Mouse (Mus musculus) right cerebral cortex, postnatal 10 days (tissue): ENCODE data around the gene Gm3149.
"Not testable (repeated sequence)": the region's sequence is repeated elsewhere in the genome, so short reads cannot be mapped to it uniquely, and the experiment has no call there.

ENCODE experiments used
- DNase-seq, 2 experiments: peaks; one replicate each; pipeline ENCODE4 v3.0.0; 2021; ENCODE audit warnings: low spot score in 2 of 2

The Gm3149 gene

DNA sequence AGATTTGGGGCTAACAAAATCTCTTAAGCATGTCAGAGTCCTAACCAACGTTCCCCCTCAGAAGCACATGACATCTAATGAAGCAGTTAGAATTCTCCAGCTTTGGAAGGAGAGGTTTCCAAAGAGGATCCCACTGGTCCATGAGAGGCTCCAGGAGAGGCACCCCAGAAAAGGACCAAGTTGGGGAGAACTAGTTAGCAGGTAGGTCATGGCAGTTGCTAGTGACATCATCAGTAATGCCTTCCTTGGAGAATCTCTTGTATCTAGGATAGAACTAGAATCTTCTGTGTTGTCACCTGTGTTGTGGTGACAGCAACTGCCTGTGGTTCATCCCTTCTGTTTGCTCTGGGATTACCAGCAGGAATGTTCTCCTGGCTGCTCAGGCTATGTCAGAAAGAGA is at the start of gene Gm3149:
TSS of gene Gm3149 (plus strand) at position 301 of the 400 bp plus-strand sequence.
- not testable (repeated sequence) for DNase-seq

DNA sequence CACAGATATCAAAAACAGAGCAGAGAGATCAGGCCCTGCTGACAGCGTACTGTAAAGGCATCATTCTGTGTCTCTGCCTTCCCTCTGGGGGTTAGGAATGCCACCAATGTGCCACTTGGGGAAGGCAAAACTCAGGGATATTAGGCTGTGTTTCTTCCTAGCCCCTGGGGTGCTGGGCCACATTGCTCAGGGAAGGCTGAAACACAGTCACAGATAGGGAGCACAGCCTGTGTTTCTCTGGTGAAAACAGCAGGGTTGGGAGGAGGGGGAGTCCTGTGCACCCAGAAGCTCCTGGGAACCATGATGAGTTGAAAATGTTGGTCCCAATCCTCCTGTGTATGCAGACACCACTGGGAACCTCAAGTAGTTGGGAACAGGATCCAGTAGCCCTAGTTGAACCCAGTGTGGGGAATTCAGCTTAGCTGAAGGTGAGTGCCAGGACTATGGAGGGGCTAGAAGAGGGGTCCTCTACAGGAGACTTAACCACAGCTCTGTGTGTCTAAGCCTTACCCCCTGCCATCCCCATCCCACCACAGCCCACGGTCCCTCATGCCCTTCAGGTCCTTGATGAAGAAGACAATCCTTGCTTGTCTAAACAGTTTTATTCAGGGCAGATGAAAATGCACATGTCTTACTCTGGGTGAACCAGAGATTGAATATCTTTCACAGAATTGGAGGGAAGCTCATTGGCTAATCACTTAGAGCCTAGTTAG is 47.7 kb upstream of the Gm3149 start:
- peak in 1 of 2 experiments; percentile 18 for DNase-seq

- DNase-seq: peak in 1 of 2 experiments; percentile 25
Measured at GRCm38 (mm10) chr14:4279828-4280227, 37.3 kb upstream of the Gm3149 start.

- DNase-seq: peak in 1 of 2 experiments; percentile 14
Measured at GRCm38 (mm10) chr14:4334476-4335080, 17.5 kb downstream of the Gm3149 start, which contains the start of gene 2610042L04Rik. TSS of gene 2610042L04Rik (plus strand) at chr14:4334763.

GRCm38 (mm10) chr14:4335506-4335905 is 18.4 kb downstream of the Gm3149 start:
- peak in 1 of 2 experiments; percentile 20 for DNase-seq

DNA sequence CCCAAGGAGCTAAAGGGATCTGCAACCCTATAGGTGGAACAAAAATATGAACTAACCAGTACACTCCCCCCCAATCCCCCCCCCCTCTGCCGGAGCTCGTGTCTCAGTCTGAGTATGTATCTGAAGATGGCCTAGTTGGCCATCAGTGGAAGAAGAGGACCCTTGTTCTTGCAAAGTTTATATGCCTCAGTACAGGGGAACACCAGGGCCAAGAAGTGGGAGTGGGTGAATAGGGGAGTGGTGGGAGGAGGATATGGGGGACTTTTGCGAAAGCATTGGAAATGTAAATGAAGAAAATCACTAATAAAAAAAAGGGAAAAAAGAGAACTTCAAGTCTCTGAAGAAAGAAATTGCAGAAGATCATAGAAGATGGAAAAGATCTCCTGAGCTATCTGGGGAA is 51.9 kb downstream of the Gm3149 start:
- not testable (repeated sequence) for DNase-seq

DNA sequence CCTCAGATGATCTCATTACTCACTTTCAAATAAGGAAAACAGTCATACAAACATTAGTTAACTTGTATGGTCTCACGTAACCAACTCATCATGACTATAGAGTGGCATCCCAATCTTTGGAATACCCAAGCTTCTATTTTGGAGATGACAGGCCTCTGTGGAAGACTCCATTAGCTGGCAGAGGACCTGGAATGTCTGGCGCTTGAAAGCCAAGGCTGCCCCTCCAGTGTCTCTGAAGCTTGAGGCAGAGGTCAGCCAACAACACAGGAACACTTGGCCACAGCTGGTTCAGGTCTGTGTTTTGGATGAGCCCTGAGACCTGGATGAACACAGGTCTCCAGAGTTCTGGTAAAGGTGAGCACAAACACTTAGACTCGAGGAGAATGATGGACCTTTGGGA is 52.6 kb downstream of the Gm3149 start:
- DNase-seq: not testable (repeated sequence)
